Mouse (Mus musculus) cerebellum, adult 2 months (tissue): ENCODE data around the gene Ispd.

Experiments used
- CTCF ChIP-seq: fragments of 200-500 bp; IDR thresholded peaks from 2 replicates; pipeline ENCODE4 v1.5.1; 2011; ENCODE audit warnings: low read depth, mild to moderate bottlenecking, control low read depth, low read length, moderate library complexity, borderline replicate concordance; ENCODE audit not compliant: insufficient read depth
- POLR2A ChIP-seq: fragments of 200-500 bp; IDR thresholded peaks from 2 replicates; pipeline ENCODE4 v1.6.1; 2011; ENCODE audit warnings: low read length, control low read depth, borderline replicate concordance; ENCODE audit not compliant: insufficient read depth

- no peak for TF ChIP-seq CTCF
- no peak for TF ChIP-seq POLR2A
Measured at GRCm38 (mm10) chr12:36360693-36361092, 20.6 kb upstream of the Ispd start.
